Mouse (Mus musculus) thymus, postnatal 25 days (tissue): ENCODE measurements around the gene Ascc2.
"Not testable (repeated sequence)": the region's sequence is repeated elsewhere in the genome, so short reads cannot be mapped to it uniquely, and the experiment has no call there.

Source experiments
- DNase-seq: peaks from one replicate; pipeline ENCODE4 v3.0.0; 2022

The Ascc2 gene

DNA sequence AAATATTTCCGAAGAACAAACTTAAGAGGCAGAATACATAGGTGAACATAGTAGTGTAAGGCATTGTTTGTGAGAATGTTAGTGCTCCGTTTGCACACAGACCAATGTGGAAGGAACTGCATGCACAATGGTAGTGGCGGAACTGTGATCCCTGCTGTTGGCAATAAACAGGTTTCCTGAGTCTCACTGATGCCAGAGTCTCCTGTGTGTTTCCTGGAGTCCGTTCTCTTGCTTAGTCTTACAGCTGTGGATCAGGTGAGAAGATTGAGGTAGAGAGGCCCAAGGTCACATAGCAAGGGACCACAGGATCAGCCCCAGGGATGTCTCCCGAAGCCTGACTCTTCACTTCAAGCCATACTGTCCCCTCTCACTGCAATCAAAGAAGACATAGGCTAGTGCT lies 48.0 kb downstream of the Ascc2 start:
- no peak for DNase-seq

DNA sequence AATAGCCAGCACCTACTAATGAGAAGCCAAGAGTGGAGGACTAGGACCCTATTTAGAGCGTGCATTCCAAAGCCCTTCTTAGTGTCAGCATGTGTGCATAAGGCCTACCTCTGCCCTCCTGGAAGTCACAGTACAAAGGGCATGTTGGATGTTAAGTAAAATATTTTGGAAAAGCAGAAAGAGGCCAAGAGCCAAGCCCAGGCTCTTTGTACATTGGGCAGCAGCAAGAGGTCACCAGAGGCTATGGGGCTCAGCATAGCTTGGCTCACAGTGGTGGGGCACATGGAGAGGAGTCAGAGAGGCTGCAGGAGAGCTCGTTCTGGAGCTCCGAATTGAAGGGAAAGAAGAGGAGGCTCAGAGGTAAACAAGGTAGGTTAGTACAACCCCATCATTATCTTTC lies 49.5 kb downstream of the Ascc2 start:
- DNase-seq: no peak

DNA sequence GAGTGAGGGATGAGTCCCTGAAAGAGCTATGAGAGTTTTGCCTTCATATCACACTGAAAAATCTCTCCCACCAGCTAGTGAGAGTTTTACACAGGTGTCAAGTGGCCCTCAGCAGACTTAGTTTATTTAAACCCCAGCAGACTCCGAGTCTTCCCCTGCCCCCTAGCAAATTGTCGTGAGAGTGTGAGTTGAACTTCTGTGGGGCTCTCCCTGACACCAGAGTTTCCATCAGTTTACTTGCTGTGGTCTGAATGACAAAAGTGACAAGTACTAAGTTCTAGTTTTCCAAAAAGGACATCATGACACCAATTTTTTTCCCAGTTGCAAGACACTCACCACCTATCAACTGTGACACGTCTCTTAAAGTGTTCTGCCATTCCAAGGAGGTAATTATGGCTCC lies 50.3 kb downstream of the Ascc2 start:
- no peak for DNase-seq

DNA sequence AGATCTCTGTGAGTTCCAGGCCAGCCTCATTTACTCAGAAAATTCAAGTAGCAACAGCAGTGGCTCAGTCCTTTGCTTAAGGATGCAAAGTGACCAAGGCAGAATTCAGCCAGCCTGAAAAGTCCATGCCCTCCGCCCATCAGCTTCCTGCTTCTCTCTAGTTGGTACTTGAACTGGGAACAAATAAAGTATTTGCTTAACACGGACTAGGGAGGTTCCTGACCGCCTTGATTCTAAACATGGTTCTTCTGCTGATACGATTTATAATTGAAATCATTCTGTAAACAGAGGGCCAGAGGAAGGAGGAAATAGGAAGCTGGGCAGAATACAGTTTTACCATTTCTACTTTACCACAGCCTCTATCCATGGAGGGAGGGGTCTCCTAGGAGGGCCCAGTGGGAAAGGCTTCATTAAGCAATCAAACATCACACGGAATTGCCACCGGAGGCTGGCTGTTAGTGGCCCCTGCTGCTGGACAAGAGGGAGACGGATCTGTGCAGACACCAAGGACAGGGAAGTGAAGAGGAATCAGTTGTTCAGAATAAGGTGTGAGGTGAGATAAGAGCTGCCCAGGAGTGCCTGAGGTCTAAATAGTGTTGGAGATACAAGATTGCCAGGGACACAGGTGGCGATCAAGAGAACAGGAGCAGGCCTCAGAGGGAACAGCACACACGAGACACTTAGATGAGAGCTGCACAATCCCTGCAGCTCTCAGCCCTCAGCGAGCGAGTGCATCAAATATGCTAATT lies 51.3 kb downstream of the Ascc2 start:
- no peak for DNase-seq

DNA sequence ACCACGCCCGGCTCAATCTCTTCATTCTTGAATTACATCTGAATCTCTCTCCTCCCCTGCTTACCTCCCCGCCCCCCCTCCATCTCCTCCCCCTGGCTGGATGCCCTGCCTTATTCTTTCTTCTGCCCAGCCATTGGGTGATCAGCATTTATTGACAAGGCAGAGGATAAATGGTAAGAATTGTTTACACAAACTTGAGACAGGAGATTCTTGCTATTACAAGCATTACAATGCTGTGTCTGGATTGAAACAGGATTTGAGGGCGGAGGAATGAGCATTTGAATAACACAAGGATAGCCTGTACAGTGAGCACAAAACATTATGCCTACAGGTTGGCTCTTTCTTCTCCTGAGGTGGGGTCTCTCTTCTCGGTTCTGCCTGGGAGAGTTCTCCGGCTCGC lies 52.8 kb downstream of the Ascc2 start:
- no peak for DNase-seq

DNA sequence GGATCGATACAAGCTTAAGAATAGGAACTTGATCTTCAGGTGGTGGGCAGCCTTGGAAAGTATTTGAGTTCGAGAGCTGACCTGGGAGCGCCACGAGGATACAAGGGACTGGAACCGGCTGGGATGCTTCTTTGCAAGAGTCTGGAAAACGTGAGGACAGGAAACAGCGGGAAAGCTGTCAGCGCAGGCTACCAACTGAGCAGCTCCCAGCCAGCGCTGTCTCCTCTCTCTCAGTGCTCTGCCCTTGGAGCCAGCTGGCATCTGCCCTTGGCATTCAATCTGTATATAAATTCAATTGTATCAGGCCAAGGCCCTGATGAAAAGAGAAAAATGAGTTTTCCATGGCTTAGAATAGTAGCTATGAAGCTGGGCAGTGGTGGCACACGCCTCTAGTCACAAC lies 53.7 kb downstream of the Ascc2 start:
- no peak for DNase-seq

DNA sequence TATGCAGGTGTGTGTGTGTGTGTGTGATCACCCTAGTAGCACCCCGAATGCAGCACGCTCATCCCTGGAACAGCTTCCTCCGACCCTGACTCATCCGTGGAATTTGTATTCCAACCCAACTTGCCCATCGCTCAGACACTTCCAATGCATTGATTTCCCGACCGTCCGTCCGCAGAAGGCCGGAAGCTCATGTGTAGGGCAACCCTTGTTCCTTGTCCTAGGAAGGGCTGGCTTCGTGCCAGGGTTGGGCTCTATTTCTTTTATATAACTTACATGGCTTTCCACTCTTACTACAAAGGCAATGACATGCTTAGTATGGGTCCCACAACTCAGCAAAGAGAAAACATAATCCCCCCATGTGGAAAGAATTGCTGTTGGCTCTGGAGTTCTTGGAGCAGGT lies 54.6 kb downstream of the Ascc2 start:
- DNase-seq: no peak

DNA sequence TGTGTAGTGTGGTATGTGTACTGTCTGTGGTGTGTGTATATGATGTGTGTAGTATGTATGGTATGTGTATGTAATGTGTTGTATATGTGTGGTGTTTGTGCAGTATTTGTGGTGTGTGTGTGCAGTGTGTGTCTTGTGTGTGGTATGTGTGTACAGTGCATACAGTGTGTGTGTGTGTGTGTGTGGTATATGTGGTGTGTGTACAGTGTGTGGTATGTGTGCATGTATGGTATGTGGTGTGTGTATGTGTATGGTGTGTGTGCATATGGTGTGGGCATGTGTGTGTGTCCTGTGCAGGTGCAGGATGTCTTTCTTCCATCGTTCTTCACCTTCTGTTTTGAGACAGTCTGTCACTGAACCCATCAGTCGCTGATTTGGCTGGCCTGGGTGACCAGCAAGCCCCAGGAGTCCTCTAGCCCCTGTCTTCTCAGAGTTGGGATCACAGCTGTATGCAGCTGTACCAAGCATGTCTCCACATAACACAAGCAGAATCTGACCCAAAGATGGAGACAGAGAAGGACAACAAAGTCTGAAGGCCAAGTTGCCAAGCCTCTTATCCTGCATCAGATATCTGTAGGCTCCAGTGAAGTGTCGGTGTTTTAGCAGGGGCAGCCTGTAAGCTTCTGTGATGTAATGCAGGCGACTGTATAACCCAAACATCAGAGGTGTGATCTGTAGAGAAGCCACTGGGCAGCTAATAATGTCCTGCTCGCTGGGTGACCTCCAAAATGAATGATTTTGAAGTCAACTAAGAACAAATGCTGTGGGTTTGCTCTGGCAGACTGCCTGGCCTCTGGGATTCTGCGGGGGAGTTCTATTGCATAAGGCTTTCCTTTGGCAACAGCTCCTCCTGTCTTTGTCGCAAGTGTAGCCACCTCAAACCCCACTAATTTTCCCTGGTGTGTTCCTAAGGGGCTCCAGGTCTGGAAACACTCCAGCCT lies 59.8 kb downstream of the Ascc2 start:
- no peak for DNase-seq

DNA sequence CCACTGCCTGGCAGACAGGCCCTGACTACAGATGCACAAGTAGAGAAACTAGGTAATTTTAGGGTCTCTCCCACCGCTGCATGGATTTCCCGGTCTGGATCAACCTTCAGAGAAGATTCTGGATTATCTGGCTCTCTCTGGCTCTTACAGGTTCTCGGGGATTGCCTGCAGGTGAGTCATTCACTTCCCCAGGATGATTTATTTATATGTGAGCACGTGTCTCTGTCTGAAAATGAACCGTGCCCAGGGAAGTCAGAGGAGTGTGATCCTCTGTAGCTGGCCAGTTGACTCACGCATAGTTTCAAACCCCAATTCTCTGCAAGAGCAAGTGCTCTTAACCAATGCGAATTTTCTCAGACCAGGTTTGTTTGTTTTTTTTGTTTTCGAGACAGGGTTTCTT lies 63.2 kb downstream of the Ascc2 start:
- DNase-seq: no peak

DNA sequence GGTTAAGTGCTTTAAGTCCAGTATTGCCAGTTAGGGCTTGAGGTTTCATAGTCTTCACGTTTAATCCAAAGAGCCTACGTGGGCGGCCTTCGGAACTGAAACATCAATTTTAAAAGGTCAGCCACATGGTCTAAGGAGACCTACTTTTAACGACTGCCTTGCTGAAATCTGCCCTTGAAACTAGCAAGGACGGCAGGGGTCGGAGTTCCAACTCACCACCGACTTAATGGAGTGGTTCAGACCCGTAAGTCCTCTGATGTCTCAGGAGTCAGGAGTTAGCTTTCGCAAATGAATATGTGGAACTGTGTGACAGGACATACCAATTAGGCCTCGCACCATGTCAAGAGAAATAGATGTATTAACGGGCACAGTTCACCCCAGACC lies 66.1 kb downstream of the Ascc2 start:
- no peak for DNase-seq

DNA sequence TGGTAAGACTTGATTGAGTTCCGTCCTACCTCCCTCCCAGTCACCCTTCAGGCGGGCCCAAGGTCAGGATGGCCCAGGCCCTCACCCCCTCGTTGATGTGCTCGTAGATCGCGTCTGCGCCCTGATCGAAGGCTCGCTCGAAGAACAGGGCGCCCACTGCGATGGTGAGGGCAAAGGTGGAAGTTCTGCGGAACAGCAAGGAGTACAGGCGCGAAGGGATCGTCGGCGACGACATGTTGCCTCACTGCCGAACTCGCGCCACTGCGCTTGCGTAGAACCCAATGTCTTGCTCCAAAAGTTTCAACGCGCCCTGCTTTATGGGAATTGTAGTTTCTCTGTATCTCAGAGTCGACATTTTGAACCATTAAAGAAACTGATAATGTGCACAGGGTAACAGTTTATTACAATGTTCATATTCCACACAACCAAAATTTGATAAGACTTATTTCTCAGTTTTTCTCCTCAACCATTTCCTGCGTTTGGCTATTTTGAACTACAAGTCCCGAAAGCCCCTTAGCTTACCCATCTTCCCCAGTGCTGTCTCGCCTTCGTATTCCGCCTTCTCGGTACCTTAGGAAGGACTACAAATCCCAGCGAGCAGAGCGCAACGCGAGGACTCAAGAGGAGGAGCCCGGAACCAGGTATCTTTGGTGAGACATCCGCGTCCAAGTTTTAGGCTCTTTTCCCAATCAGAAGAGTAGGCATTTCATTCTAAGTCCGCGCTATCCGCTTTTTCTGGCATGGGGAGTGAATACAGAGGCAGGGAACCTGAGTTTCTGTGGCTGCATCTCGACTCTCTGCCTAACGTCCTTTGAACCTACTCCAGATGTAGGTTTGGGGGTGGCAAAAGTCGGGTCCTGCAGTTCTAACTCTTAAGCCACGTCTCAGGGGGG lies 66.8 kb downstream of the Ascc2 start, which contains the start of the genes Uqcr10 and Zmat5:
Gene Uqcr10 (minus strand): TSS at position 271 of the 893 bp plus-strand sequence.
Gene Zmat5 (plus strand): TSS at position 607 of the 893 bp plus-strand sequence.
- peak; percentile 91 for DNase-seq

DNA sequence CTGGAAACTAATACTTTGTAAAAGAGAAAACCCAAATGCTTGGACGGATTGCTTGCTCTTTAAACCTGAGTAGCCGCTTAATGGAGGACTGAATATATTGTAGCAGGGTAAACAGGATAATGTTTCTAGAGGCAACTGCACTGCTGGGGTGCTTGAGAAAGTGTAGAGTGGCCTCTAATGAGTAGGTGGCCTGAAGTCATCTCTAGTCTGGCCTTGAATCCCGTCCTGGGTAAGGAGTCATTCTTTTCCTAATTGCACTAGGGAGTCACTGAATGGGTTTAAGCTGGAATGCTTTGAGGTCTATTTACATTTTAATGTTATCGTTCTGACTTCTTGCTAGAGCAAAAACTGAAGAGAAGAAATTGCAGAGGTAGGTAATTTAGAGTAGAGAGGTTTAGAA lies 67.6 kb downstream of the Ascc2 start:
- DNase-seq: no peak

DNA sequence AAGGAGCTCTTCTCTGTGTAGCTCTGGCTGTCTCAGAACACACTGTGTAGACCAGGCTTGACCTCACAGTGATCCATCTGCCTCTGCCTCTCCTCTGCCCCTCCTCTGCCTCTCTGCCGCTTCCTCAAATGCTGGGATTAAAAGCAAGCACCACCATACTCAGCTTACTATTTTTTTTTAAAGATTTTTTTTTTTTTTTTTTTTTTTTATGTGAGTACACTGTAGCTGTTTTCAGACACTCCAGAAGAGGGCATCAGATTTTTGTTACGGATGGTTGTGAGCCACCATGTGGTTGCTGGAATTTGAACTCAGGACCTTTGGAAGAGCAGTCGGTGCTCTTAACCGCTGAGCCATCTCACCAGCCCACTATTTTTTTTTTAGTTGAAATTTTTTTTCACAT lies 72.6 kb downstream of the Ascc2 start:
- DNase-seq: not testable (repeated sequence)

DNA sequence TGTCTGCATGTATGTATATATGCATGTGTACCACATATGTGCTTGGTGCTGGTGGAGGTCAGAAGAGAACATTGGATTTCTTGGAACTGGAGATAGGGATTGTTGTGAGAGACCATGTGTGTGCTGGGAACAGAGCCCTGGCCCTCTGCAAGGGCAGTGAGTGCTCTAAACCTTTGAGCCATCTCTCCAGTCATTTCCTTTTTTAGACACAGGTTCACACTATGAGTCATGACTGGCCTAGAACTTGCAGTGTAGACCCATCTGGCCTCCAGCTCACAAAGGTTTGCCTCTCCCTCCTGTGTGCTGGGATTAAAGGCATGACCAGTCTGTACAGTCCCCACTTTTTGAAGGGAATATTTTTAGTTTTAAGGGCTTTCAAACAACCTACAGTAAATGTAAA lies 75.3 kb downstream of the Ascc2 start:
- DNase-seq: no peak

DNA sequence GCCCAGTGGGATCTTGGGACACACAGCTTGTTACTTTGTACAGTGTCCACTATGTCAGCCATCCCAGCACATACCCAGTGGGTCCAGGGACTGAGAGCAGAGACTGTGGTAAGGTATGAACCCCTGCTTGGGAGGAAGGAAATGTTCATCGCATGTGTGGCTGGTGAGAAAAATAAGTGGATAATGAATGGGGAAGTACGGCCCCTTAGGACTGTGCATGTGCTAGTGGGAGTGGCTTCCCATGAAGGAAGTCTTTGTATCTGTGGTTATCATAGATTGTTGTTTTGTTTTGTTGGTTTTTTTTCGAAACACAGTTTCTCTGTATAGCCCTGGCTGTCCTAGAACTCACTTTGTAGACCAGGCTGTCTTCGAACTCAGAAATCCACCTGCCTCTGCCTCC lies 77.2 kb downstream of the Ascc2 start:
- DNase-seq: no peak

DNA sequence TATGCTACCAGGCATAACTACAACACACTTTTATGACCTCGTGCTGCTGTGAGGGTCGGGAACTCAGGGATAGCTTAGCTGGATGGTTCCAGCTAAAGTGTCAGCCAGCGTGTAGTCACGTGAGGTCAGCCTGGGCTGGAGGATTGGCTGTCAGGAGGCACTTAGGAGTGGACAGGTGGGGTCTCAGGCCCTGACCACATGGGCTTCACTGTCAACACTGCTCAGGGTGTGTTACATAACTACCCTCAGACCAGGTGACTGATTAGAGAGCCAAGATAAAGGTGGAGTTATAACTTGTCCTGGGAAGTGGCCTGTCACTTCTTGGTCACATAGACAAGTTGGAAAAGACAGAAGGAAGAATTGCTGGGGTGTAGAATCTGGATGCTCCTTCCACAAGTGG lies 78.0 kb downstream of the Ascc2 start:
- no peak for DNase-seq

DNA sequence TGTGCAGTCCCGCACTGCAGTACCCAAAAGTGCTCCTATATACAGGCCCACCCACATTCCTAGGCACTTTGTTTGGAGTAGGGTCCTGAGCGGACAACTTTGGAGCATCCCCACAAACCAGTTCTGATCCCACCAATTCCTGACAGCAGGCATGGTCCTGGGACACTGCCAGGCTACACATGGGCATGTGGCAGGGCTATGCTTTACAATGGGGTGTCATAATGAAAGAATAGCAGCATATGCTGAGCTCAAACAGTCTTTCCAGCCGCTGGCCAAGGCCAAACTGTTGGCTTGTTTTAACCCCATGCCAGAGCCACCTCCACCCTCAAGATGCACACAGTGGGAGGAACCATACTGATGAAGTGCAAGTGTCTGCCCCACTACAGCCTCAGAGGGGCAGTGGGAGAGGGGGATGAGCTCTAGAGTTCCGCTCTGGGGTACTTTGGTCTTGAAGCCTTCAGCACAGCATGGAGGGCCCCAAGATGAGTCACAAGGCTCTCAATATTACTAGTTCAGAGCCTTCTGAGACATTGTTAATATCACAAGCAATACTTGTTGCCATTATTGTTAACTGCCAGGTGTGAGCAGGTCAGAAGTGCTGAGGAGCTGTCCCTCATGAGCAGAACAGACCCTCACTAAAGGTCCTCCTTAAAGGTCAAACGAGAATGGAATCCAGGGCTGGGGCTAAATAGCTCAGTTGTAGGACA lies 79.1 kb downstream of the Ascc2 start:
- no peak for DNase-seq

DNA sequence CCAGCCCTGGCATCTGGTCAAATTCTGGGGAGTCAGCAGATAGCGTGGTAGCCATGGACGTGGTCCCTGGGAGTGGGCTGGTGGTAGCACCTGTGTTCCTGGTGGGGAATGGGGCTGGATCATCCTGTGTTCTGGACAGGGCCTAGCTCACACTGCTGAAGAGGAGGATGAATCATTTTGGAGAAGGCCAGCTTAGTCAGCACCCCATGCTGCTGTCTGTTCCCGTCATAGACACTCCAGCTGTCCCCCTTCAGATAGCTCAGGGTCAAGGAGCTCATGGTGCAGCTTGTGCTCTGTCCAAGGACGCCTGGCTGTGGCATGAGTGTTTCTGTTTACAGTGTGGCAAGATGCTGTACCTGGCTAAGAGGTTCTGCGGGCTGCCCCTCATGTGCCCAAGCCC lies 81.0 kb downstream of the Ascc2 start:
- DNase-seq: no peak

DNA sequence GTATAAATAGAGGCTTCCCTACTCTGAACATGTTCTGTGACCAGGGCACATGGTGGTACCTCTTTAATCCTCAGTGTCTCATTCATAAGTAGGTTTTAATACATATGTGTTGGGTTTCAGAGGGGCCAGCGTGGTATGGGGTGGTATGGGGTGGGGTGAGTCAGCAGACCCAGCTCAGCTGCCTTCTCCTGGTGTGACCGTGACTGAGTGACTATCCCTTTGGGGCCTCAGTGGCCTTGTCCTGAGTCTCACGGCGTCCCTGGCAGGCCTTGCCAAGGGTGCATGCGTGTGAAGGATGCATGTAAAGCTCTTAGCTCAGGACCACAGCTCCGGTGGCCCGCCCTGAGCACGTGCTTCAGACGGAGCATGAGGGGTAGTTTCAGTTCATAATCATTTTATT lies 82.4 kb downstream of the Ascc2 start:
- DNase-seq: no peak

DNA sequence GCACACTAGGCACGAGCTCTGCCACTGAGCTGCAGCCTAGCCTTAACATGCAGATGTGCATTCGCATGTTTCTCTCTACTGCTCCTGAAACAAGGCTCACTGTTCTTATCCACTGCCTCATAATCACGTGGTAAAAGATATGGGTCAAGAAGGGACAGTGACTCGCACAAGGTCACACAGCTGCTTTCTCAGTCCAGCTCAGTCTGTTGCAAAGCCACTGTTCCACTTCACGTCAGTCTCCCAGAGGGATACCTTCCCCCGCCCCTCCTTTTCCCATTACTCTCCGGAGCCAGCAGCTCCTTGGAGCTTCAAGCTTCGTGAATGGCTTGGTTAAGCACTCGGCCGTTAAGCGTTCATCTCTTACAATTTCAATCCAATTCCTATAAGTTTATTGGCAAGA lies 82.8 kb downstream of the Ascc2 start:
- no peak for DNase-seq

DNA sequence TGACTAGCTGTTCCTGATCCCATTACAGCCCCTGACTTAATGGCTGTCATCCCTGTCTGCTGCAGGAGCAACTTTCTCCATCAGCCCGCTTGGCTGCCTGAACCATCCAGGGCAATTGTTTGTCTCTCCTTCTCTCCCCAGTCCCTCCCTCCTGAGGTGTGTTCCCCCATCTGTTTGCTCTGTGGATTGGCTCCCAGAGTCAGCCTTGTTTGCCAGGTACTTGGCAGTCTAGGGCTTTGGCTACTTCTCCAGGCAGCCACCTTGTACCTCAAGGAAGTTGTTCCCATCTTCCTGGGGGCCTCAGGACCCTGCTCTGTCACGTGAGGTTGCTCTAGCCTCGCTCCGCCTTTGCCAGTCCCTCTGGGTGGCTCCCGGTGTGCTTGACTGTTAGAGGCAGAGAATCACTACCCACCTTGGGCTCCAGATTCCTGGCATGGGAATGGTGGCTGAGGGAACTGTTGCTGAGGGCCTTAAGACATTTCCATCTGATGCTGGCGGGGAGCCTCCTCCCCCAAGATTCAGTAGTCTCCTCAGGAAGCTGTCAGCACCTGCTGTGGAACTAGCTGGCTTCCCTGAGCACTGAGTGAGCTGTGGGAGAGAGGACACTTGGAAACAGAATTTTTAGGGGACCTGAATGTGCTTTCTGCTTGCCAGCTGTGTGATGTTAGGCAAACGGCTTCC lies 83.5 kb downstream of the Ascc2 start:
- no peak for DNase-seq

DNA sequence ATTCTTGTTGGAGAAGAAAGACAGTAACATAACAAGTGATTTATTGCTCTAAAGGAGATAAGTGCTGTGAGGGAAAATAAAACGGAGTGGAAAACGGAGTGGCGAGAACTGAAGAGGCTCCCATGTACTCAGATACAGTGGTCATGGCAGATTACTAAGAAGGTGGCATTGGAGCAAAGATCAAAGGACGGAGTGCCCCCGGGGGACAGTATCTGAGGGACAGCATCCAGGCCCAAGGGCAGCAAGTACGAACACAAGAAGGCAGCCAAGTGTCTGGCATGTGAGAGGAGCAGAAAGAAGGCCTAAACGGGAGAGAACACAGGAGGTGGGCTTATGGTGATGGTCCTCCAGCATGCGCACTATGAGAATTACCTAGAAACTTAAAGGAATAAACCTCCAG lies 84.2 kb downstream of the Ascc2 start:
- DNase-seq: no peak
